32 mouse cellular contexts compared by ENCODE assay signal in genomic region chr11:3976678-3977077, GRCm38 (mm10). TPM values are rescaled to one million over a fixed set of nuclear protein-coding genes. Genes with fewer than 3 reads are reported as not detected.
"Had no signal": no experiment of that assay in that cellular context is flagged by ENCODE, and none has a peak within 500 bp of the region (broad histone marks: within the 10 kb centered on the region; RNA-seq: fewer than 3 reads in every experiment).

Gene 4930556J24Rik, minus strand, starts transcription at chr11:3976778.

- H3K27me3 ChIP-seq: limb, embryonic 12.5 days; limb, embryonic 13.5 days; limb, embryonic 15.5 days; liver, embryonic 12.5 days; liver, embryonic 13.5 days; liver, embryonic 15.5 days; lung, embryonic 15.5 days; megakaryocyte, embryonic 14.5 days; midbrain, embryonic 12.5 days; midbrain, embryonic 13.5 days; midbrain, embryonic 15.5 days had no signal

- H3K4me3 ChIP-seq: left cerebral cortex, adult 2 months; limb, embryonic 10.5 days; limb, embryonic 12.5 days; limb, embryonic 13.5 days; limb, embryonic 15.5 days; liver, embryonic 12.5 days; liver, embryonic 13.5 days; liver, embryonic 15.5 days; lung, embryonic 15.5 days; megakaryocyte, embryonic 14.5 days; midbrain, embryonic 10.5 days; midbrain, embryonic 12.5 days; midbrain, embryonic 13.5 days; midbrain, embryonic 15.5 days; myocyte had no signal

- H3K4me1 ChIP-seq: limb, embryonic 10.5 days; limb, embryonic 12.5 days; limb, embryonic 13.5 days; limb, embryonic 15.5 days; liver, embryonic 12.5 days; liver, embryonic 13.5 days; liver, embryonic 15.5 days; lung, embryonic 15.5 days; midbrain, embryonic 10.5 days; midbrain, embryonic 12.5 days; midbrain, embryonic 13.5 days; midbrain, embryonic 15.5 days had no signal

- DNase-seq: left cerebral cortex, postnatal 4 days; liver; liver, embryonic 13.5 days; liver, postnatal 0 days; lung, adult 18-20 months; lung, adult 2 months; lung, embryonic 14.5 days; lung, postnatal 10 days; lung, postnatal 14 days; lung, postnatal 36 days; midbrain, embryonic 14.5 days had no signal

- H3K27ac ChIP-seq: left cerebral cortex, adult 2 months; limb, embryonic 10.5 days; limb, embryonic 12.5 days; limb, embryonic 13.5 days; limb, embryonic 15.5 days; liver, embryonic 12.5 days; liver, embryonic 13.5 days; liver, embryonic 14.5 days; liver, embryonic 15.5 days; lung, embryonic 15.5 days; macrophage; midbrain, embryonic 10.5 days; midbrain, embryonic 12.5 days; midbrain, embryonic 13.5 days; midbrain, embryonic 15.5 days had no signal

RNA-seq across cellular contexts. Expression of gene 4930556J24Rik, which starts in this region (rescaled TPM):
- polyA plus RNA-seq: limb, embryonic 11.5 days; limb, embryonic 12.5 days; limb, embryonic 14.5 days; limb, embryonic 15.5 days; liver, adult 2 months; liver, embryonic 13.5 days; liver, embryonic 14.5 days; liver, postnatal 0 days; lung, adult 2 months; lung, postnatal 0 days; macrophage; midbrain, embryonic 11.5 days had no signal
